ENCODE assay signal across 19 mouse cellular contexts in genomic region chr15:9055704-9056103, GRCm38 (mm10). TPM values are rescaled to one million over a fixed set of nuclear protein-coding genes. Genes with fewer than 3 reads are reported as not detected.
DNase-seq lines count a peak whose midpoint lies in the region; ATAC-seq and TF ChIP-seq lines count a peak whose summit lies in the region.
"Had no signal": no experiment of that assay in that cellular context is flagged by ENCODE, and none has a peak within 500 bp of the region (broad histone marks: within the 10 kb centered on the region; RNA-seq: fewer than 3 reads in every experiment).

No protein-coding gene starts in this region.

- no peak for DNase-seq in heart, adult 2 months
- DNase-seq in heart, postnatal 14 days = no peak
- no peak for DNase-seq in liver, embryonic 14.5 days (ENCODE audit: low read depth in 3 of 3, low spot score in 3 of 3)
- peak; percentile 55 for DNase-seq in R1 (ENCODE audit: low read depth, low spot score)
- DNase-seq in adrenal gland, adult 2 months = no peak
- no peak for DNase-seq in limb, embryonic 10.5 days (ENCODE audit: low spot score)
- DNase-seq: adrenal gland, postnatal 14 days; cerebellum, postnatal 10 days; kidney, postnatal 10 days; lung, postnatal 4 days; right cerebral cortex, postnatal 4 days had no signal

- ATAC-seq in liver, embryonic 14.5 days (ENCODE audit: insufficient read depth) = no peak
- no peak for ATAC-seq in liver, embryonic 12.5 days
- ATAC-seq: forebrain, embryonic 13.5 days had no signal

- no peaks in the 10 kb centered on the region for H3K79me2 ChIP-seq in heart, adult 2 months (replicated peaks; ENCODE audit: control insufficient read depth, insufficient read depth, low read length)

- H3K4me2 ChIP-seq in liver, embryonic 14.5 days (ENCODE audit: low read depth) = no peak overlapping the region
- no peak overlapping the region for H3K4me2 ChIP-seq in liver, embryonic 12.5 days
- H3K4me2 ChIP-seq: embryonic facial prominence, embryonic 12.5 days; forebrain, embryonic 13.5 days; heart, embryonic 11.5 days; hindbrain, embryonic 13.5 days; limb, embryonic 13.5 days had no signal

- no peaks in the 10 kb centered on the region for H3K27me3 ChIP-seq in heart, adult 2 months (ENCODE audit: control insufficient read depth, insufficient read depth, low read length)
- no peaks in the 10 kb centered on the region for H3K27me3 ChIP-seq in liver, embryonic 14.5 days (ENCODE audit: control insufficient read depth, insufficient read depth, low read length)
- no peaks in the 10 kb centered on the region for H3K27me3 ChIP-seq in liver, embryonic 12.5 days (replicated peaks)
- H3K27me3 ChIP-seq in E14TG2a.4 (ENCODE audit: insufficient read depth, low read length) = no peaks in the 10 kb centered on the region
- H3K27me3 ChIP-seq in limb, embryonic 10.5 days (ENCODE audit: low read depth, poor library complexity, severe bottlenecking) = no peaks in the 10 kb centered on the region
- H3K27me3 ChIP-seq: embryonic facial prominence, embryonic 12.5 days; forebrain, embryonic 13.5 days; hindbrain, embryonic 13.5 days; limb, embryonic 13.5 days had no signal

- no peak for TF ChIP-seq POLR2A in heart, adult 2 months (IDR thresholded peaks at IDR 0.05; ENCODE audit: insufficient read depth, low read depth, low read length)

- intact Hi-C loops in heart, adult 2 months (cut with DNase I) = no loop called here
- intact Hi-C loops in heart, postnatal 14 days (cut with DNase I) = no loop called here

- no peaks in the 10 kb centered on the region for H3K9me3 ChIP-seq in liver, embryonic 14.5 days (ENCODE audit: control insufficient read depth, low read length)
- H3K9me3 ChIP-seq in liver, embryonic 12.5 days (replicated peaks) = no peaks in the 10 kb centered on the region
- peaks cover 5% of the 10 kb centered on the region; the same call in 1 of the 2 replicates for H3K9me3 ChIP-seq in E14TG2a.4 (ENCODE audit: low read length)
- H3K9me3 ChIP-seq in limb, embryonic 10.5 days (replicated peaks) = no peaks in the 10 kb centered on the region
- H3K9me3 ChIP-seq: embryonic facial prominence, embryonic 12.5 days; forebrain, embryonic 13.5 days; hindbrain, embryonic 13.5 days; limb, embryonic 13.5 days had no signal

- H3K9ac ChIP-seq in heart, adult 2 months (ENCODE audit: low read depth, low read length) = no peak overlapping the region
- no peak overlapping the region for H3K9ac ChIP-seq in liver, embryonic 14.5 days (replicated peaks)
- H3K9ac ChIP-seq in liver, embryonic 12.5 days = no peak overlapping the region
- H3K9ac ChIP-seq: embryonic facial prominence, embryonic 12.5 days; forebrain, embryonic 13.5 days; hindbrain, embryonic 13.5 days; limb, embryonic 13.5 days had no signal

- TF ChIP-seq EP300 in heart, adult 2 months (IDR thresholded peaks at IDR 0.05; ENCODE audit: insufficient read depth, low read depth, low read length) = no peak
- TF ChIP-seq EP300 in liver, embryonic 14.5 days (IDR thresholded peaks at IDR 0.05; ENCODE audit: low read depth) = no peak

- peak; percentile 60 for TF ChIP-seq CTCF in heart, adult 2 months (IDR thresholded peaks at IDR 0.05)
- peak; percentile 54; the same call in 1 of the 2 replicates for TF ChIP-seq CTCF in liver, embryonic 14.5 days (IDR thresholded peaks at IDR 0.05; ENCODE audit: low read depth)
- TF ChIP-seq CTCF in E14TG2a.4 (conservative IDR thresholded peaks at IDR 0.05; ENCODE audit: low read length) = peak; percentile 46

- no peaks in the 10 kb centered on the region for H3K36me3 ChIP-seq in heart, adult 2 months (ENCODE audit: control insufficient read depth, insufficient read depth, low read length)
- H3K36me3 ChIP-seq in liver, embryonic 14.5 days (replicated peaks; ENCODE audit: control insufficient read depth, insufficient read depth, low read depth) = no peaks in the 10 kb centered on the region
- H3K36me3 ChIP-seq in liver, embryonic 12.5 days = no peaks in the 10 kb centered on the region
- H3K36me3 ChIP-seq in E14TG2a.4 (ENCODE audit: insufficient read depth, low read length) = no peaks in the 10 kb centered on the region
- H3K36me3 ChIP-seq in limb, embryonic 10.5 days = no peaks in the 10 kb centered on the region
- H3K36me3 ChIP-seq: embryonic facial prominence, embryonic 12.5 days; hindbrain, embryonic 13.5 days; limb, embryonic 13.5 days had no signal

- H3K27ac ChIP-seq in heart, adult 2 months = no peak overlapping the region
- H3K27ac ChIP-seq in liver, embryonic 14.5 days = no peak overlapping the region
- H3K27ac ChIP-seq in liver, embryonic 12.5 days = no peak overlapping the region
- H3K27ac ChIP-seq in limb, embryonic 10.5 days = no peak overlapping the region
- H3K27ac ChIP-seq: embryonic facial prominence, embryonic 12.5 days; forebrain, embryonic 13.5 days; hindbrain, embryonic 13.5 days; limb, embryonic 13.5 days had no signal

- no peaks in the 10 kb centered on the region for H3K4me1 ChIP-seq in heart, adult 2 months (ENCODE audit: control insufficient read depth, insufficient read depth, low read length)
- no peaks in the 10 kb centered on the region; a peak in 1 of 4 replicates for H3K4me1 ChIP-seq in liver, embryonic 14.5 days (replicated peaks; ENCODE audit: control insufficient read depth in 2 of 2, insufficient read depth in 2 of 2, low read length in 1 of 2)
- H3K4me1 ChIP-seq in liver, embryonic 12.5 days = 0 out of 2 replicates have a peak, but pooled peaks cover 5% of the 10 kb centered on the region
- no peaks in the 10 kb centered on the region for H3K4me1 ChIP-seq in E14TG2a.4 (replicated peaks; ENCODE audit: low read depth, low read length)
- no peaks in the 10 kb centered on the region for H3K4me1 ChIP-seq in limb, embryonic 10.5 days
- H3K4me1 ChIP-seq: embryonic facial prominence, embryonic 12.5 days; forebrain, embryonic 13.5 days; hindbrain, embryonic 13.5 days; limb, embryonic 13.5 days had no signal

- no peak overlapping the region for H3K4me3 ChIP-seq in heart, adult 2 months
- no peak overlapping the region for H3K4me3 ChIP-seq in liver, embryonic 14.5 days (ENCODE audit: insufficient read depth in 1 of 2, low read depth in 2 of 2, low read length in 2 of 2)
- no peak overlapping the region for H3K4me3 ChIP-seq in liver, embryonic 12.5 days
- H3K4me3 ChIP-seq in E14TG2a.4 (replicated peaks; ENCODE audit: low read length) = no peak overlapping the region
- no peak overlapping the region for H3K4me3 ChIP-seq in limb, embryonic 10.5 days
- H3K4me3 ChIP-seq: embryonic facial prominence, embryonic 12.5 days; erythroblast, embryonic 14.5 days; forebrain, embryonic 13.5 days; hindbrain, embryonic 13.5 days; limb, embryonic 13.5 days had no signal

RNA-seq across cellular contexts. Expression of gene Nadk2, which starts 15.4 kb away (rescaled TPM):
- total RNA-seq in heart, adult 2 months (2021) = 10 to 100 TPM; 61.4 to 74.8 TPM
- 20.9 and 47.6 TPM in 2 replicates for polyA plus RNA-seq in heart, adult 2 months (2012; rRNA removed)
- 10 to 100 TPM; 43.1 to 44.1 TPM for total RNA-seq in heart, postnatal 14 days (2021)
- polyA plus RNA-seq in liver, embryonic 14.5 days (2012; rRNA removed) = 53.8 and 96.0 TPM in 2 replicates
- polyA plus RNA-seq in liver, embryonic 14.5 days (2014; fragmentation: Nextera tagmentation; extraction: Ambion mirVana) = 113 and 125 TPM in 2 replicates
- polyA plus RNA-seq in liver, embryonic 12.5 days (2016; fragmentation: Nextera tagmentation; extraction: Ambion mirVana) = 139 and 143 TPM in 2 replicates
- 10 to 100 TPM; 56.3 to 57.9 TPM for total RNA-seq in adrenal gland, adult 2 months (2021)
- 13.7 and 17.3 TPM in 2 replicates for polyA plus RNA-seq in adrenal gland, adult 2 months (2012; rRNA removed)
- 29.2 and 30.8 TPM in 2 replicates for polyA plus RNA-seq in limb, embryonic 10.5 days (2016; fragmentation: Nextera tagmentation; extraction: Ambion mirVana)
